ENCODE assay signal across 8 mouse cellular contexts in the genomic region with DNA sequence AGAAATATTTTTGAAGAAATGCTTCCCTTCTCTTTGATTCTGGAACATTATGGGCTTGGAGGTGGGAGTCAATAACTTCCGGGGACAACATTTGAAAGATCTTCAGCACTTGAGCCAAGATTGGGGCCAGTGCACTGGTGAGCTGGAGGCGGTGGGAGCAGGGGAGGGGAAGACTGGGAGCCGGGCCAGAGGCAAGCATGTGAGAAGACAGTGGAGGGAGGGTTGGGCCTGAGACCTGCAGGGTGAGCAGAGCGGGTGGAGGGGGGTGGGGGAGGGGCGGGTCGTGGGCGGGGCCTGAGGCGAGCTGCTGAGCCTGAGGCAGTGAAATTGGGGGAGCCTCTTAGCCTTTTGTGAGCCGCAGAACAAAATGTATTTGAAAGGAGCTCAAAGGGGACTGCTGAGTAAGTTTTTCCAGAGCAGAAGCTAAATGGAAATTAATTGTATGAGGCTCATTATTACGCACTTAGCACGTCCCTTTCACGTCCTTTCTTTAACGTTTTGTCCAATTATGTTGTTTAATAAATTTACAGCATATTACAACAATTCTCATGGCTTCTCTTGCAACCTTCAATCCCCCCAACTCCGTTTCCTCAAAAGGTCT.
DNase-seq lines count a peak whose midpoint lies in the region; ATAC-seq and TF ChIP-seq lines count a peak whose summit lies in the region.

No protein-coding gene starts in this region.

- no peaks in the 10 kb centered on the region for H3K27me3 ChIP-seq in liver, postnatal 0 days (ENCODE audit: insufficient read depth, low read length)
- H3K27me3 ChIP-seq in embryonic facial prominence, embryonic 14.5 days (replicated peaks; ENCODE audit: control insufficient read depth, insufficient read depth, low read length): no peaks in the 10 kb centered on the region
- no peaks in the 10 kb centered on the region for H3K27me3 ChIP-seq in liver, embryonic 11.5 days (replicated peaks; ENCODE audit: control insufficient read depth, insufficient read depth, low read length)

- H3K27ac ChIP-seq in liver, postnatal 0 days (ENCODE audit: low read depth): no peak overlapping the region
- no peak overlapping the region for H3K27ac ChIP-seq in embryonic facial prominence, embryonic 14.5 days (replicated peaks; ENCODE audit: low read depth, low read length)
- no peak overlapping the region for H3K27ac ChIP-seq in liver, embryonic 11.5 days (ENCODE audit: low read depth, low read length)

- peak; percentile 60 for DNase-seq in liver
- no peak for DNase-seq in liver, postnatal 0 days
- peak; percentile 76 for DNase-seq in embryonic facial prominence, embryonic 14.5 days (ENCODE audit: low spot score)
- DNase-seq in kidney, adult 11 months: peak; percentile 15
- DNase-seq in liver, embryonic 11.5 days (ENCODE audit: low spot score): no peak
- DNase-seq in ovary, postnatal 36 days (ENCODE audit: low spot score): peak; percentile 40
- DNase-seq in spleen, adult 18-20 months: no peak

- H3K4me1 ChIP-seq in liver, postnatal 0 days (ENCODE audit: insufficient read depth): 0 out of 2 replicates have a peak, but pooled peaks cover 7% of the 10 kb centered on the region
- H3K4me1 ChIP-seq in embryonic facial prominence, embryonic 14.5 days (ENCODE audit: control insufficient read depth, insufficient read depth, low read length): 0 out of 2 replicates have a peak, but pooled peaks cover 4% of the 10 kb centered on the region
- H3K4me1 ChIP-seq in liver, embryonic 11.5 days (replicated peaks; ENCODE audit: control insufficient read depth, insufficient read depth, low read length): peaks cover 14% of the 10 kb centered on the region

- H3K4me2 ChIP-seq in liver, postnatal 0 days (ENCODE audit: low read depth, low read length): no peak overlapping the region
- H3K4me2 ChIP-seq in embryonic facial prominence, embryonic 14.5 days (ENCODE audit: low read depth, low read length): no peak overlapping the region
- H3K4me2 ChIP-seq in liver, embryonic 11.5 days: no peak overlapping the region

- no peaks in the 10 kb centered on the region for H3K36me3 ChIP-seq in liver, postnatal 0 days (replicated peaks; ENCODE audit: insufficient read depth, low read length)
- no peaks in the 10 kb centered on the region for H3K36me3 ChIP-seq in embryonic facial prominence, embryonic 14.5 days (ENCODE audit: control insufficient read depth, insufficient read depth, low read length)
- H3K36me3 ChIP-seq in liver, embryonic 11.5 days (ENCODE audit: control insufficient read depth, insufficient read depth, low read length): no peaks in the 10 kb centered on the region

- peaks cover 6% of the 10 kb centered on the region; the same call in 1 of the 2 replicates for H3K9me3 ChIP-seq in liver, postnatal 0 days (ENCODE audit: low read length)
- H3K9me3 ChIP-seq in embryonic facial prominence, embryonic 14.5 days (ENCODE audit: control insufficient read depth, low read length): 0 out of 2 replicates have a peak, but pooled peaks cover 5% of the 10 kb centered on the region
- no peaks in the 10 kb centered on the region for H3K9me3 ChIP-seq in liver, embryonic 11.5 days (ENCODE audit: control insufficient read depth, low read length)

- TF ChIP-seq CTCF in liver, postnatal 0 days (IDR thresholded peaks at IDR 0.05; ENCODE audit: low read depth): no peak

- 50% methylated on average over 14 of the region's 14 CpGs for WGBS in liver, postnatal 0 days (ENCODE audit: insufficient replicate concordance)
- WGBS in embryonic facial prominence, embryonic 14.5 days: 26% methylated on average over 12 of the region's 14 CpGs
- 39% methylated on average over 14 of the region's 14 CpGs for WGBS in liver, embryonic 11.5 days

- ATAC-seq in liver, postnatal 0 days: no peak
- peak; percentile 94 for ATAC-seq in embryonic facial prominence, embryonic 14.5 days (ENCODE audit: low read depth)
- ATAC-seq in liver, embryonic 11.5 days (replicated peaks; ENCODE audit: low FRiP score): peak; percentile 63; the same call in 1 of the 2 replicates
- no peak for ATAC-seq in megakaryocyte, adult 5-6 weeks (ENCODE audit: poor library complexity, severe bottlenecking)

- H3K9ac ChIP-seq in liver, postnatal 0 days (replicated peaks): no peak overlapping the region
- no peak overlapping the region for H3K9ac ChIP-seq in embryonic facial prominence, embryonic 14.5 days (ENCODE audit: low read depth, low read length)
- H3K9ac ChIP-seq in liver, embryonic 11.5 days (ENCODE audit: low read depth, low read length): no peak overlapping the region

- TF ChIP-seq EP300 in liver, postnatal 0 days (IDR thresholded peaks at IDR 0.05; ENCODE audit: low read depth): no peak

- no peak overlapping the region for H3K4me3 ChIP-seq in liver, postnatal 0 days (ENCODE audit: low read depth, low read length)
- H3K4me3 ChIP-seq in embryonic facial prominence, embryonic 14.5 days (ENCODE audit: low read depth, low read length): no peak overlapping the region
- no peak overlapping the region for H3K4me3 ChIP-seq in liver, embryonic 11.5 days (ENCODE audit: low read depth, low read length)

Comparison
In these comparisons a context has a peak if more than half of its experiments do, and no peak if none do; other contexts are left out.
1. DNase-seq: peak in liver (single experiment), embryonic facial prominence, embryonic 14.5 days (single experiment), kidney, adult 11 months (single experiment) and ovary, postnatal 36 days (single experiment); none in liver, postnatal 0 days (single experiment), liver, embryonic 11.5 days (single experiment) and spleen, adult 18-20 months (0 of 2).
2. ATAC-seq: peak in embryonic facial prominence, embryonic 14.5 days (single experiment) and liver, embryonic 11.5 days (single experiment); none in liver, postnatal 0 days (single experiment) and megakaryocyte, adult 5-6 weeks (single experiment).